Mouse (Mus musculus) monocyte, adult 2 months (primary cell): ENCODE results near the gene Hoxa9.

Experiments
- DNase-seq, 2 experiments: peaks; one replicate each; pipeline ENCODE4 v3.0.0; 2022; ENCODE audit warnings: low spot score in 2 of 2, low read depth in 1 of 2

Gene Hoxa9

GRCm38 (mm10) chr6:52205221-52205620 lies 25.7 kb downstream of the Hoxa9 start:
- no peak for DNase-seq

GRCm38 (mm10) chr6:52204050-52204752 lies 26.7 kb downstream of the Hoxa9 start, which contains the start of gene Hoxa5:
Gene Hoxa5, minus strand, starts transcription at chr6:52204587.
- DNase-seq = no peak

- no peak for DNase-seq
Measured at GRCm38 (mm10) chr6:52203371-52204049, 27.4 kb downstream of the Hoxa9 start.

GRCm38 (mm10) chr6:52203121-52203370 lies 27.8 kb downstream of the Hoxa9 start:
- DNase-seq = no peak

GRCm38 (mm10) chr6:52202362-52203120 lies 28.3 kb downstream of the Hoxa9 start:
- no peak for DNase-seq

GRCm38 (mm10) chr6:52201269-52201668 lies 29.6 kb downstream of the Hoxa9 start:
- DNase-seq = no peak

GRCm38 (mm10) chr6:52200751-52201250 lies 30.1 kb downstream of the Hoxa9 start:
- no peak for DNase-seq

- no peak for DNase-seq
Measured at GRCm38 (mm10) chr6:52200073-52200750, 30.7 kb downstream of the Hoxa9 start.

- DNase-seq = no peak
Measured at GRCm38 (mm10) chr6:52197271-52197670, 33.6 kb downstream of the Hoxa9 start.

- no peak for DNase-seq
Measured at GRCm38 (mm10) chr6:52196811-52197210, 34.1 kb downstream of the Hoxa9 start.

- no peak for DNase-seq
Measured at GRCm38 (mm10) chr6:52194690-52195089, 36.2 kb downstream of the Hoxa9 start.

- peak; percentile 34 to 70 for DNase-seq
Measured at GRCm38 (mm10) chr6:52191860-52192550, 38.9 kb downstream of the Hoxa9 start.

GRCm38 (mm10) chr6:52190906-52191810 lies 39.7 kb downstream of the Hoxa9 start, which contains the start of gene Hoxa4:
Gene Hoxa4, minus strand, starts transcription at chr6:52191753.
- DNase-seq = no peak

GRCm38 (mm10) chr6:52190410-52190809 lies 40.5 kb downstream of the Hoxa9 start:
- DNase-seq = no peak

GRCm38 (mm10) chr6:52189909-52190308 lies 41.0 kb downstream of the Hoxa9 start:
- DNase-seq = no peak

- DNase-seq = no peak
Measured at GRCm38 (mm10) chr6:52189172-52189591, 41.7 kb downstream of the Hoxa9 start.

GRCm38 (mm10) chr6:52186500-52186899 lies 44.4 kb downstream of the Hoxa9 start:
- no peak for DNase-seq

- no peak for DNase-seq
Measured at GRCm38 (mm10) chr6:52185834-52186233, 45.1 kb downstream of the Hoxa9 start.

- DNase-seq = no peak
Measured at GRCm38 (mm10) chr6:52185222-52185621, 45.7 kb downstream of the Hoxa9 start.

GRCm38 (mm10) chr6:52184668-52185067 lies 46.2 kb downstream of the Hoxa9 start:
- DNase-seq = no peak
